ENCODE assay signal across 9 mouse cellular contexts in the genomic region with DNA sequence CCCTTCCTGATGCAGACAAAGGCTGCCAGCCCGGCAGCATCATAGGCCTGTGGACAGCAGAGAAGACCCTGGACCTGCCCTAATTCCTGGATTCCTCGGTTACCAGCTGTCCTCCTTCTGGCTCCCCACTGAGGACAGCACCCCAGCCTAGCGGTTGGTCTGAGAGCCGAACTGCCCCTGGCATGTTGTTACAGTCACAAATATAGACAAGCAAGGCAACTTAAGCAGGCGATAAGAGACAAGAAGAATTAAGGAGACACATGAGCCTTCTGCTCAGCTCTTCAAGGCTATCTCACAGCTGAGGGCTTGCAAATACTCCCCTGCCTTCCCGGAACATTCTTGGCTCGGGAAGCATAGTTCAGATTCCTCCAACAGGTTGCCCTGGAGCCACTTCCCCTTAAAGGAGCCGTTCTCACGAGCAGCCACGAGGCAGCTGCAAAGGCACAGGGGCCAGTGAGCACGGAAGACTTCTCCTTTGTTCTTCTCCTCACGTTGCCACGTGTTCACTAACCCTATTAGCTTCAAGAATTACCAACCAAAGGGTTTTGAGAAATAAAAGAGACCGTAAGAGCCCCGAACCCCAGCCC.
DNase-seq lines count a peak whose midpoint lies in the region; ATAC-seq and TF ChIP-seq lines count a peak whose summit lies in the region.
"Had no signal": no experiment of that assay in that cellular context is flagged by ENCODE, and none has a peak within 500 bp of the region (broad histone marks: within the 10 kb centered on the region; RNA-seq: fewer than 3 reads in every experiment).

No protein-coding gene starts in this region.

- no peak for TF ChIP-seq CTCF in intestine, postnatal 0 days (IDR thresholded peaks at IDR 0.05; ENCODE audit: low read depth)

- no peak overlapping the region for H3K4me3 ChIP-seq in intestine, postnatal 0 days (ENCODE audit: low read depth, low read length)
- 0 out of 2 replicates have a peak overlapping the region, but pooled peaks have one; percentile 6 for H3K4me3 ChIP-seq in lung, embryonic 16.5 days (ENCODE audit: low read length)
- H3K4me3 ChIP-seq: megakaryocyte, embryonic 14.5 days had no signal

- peak; percentile 56 for ATAC-seq in granulocyte monocyte progenitor cell, adult 5-6 weeks (replicated peaks; ENCODE audit: poor library complexity, severe bottlenecking)
- ATAC-seq in intestine, postnatal 0 days: no peak
- peak; percentile 64; the same call in 1 of the 2 replicates for ATAC-seq in lung, embryonic 16.5 days (ENCODE audit: low read depth)
- ATAC-seq in frontal cortex, adult (ENCODE audit: low TSS enrichment): no peak

- H3K27me3 ChIP-seq in intestine, postnatal 0 days (replicated peaks; ENCODE audit: control insufficient read depth, insufficient read depth, low read length): no peaks in the 10 kb centered on the region
- H3K27me3 ChIP-seq in lung, embryonic 16.5 days (ENCODE audit: control insufficient read depth, insufficient read depth, low read depth, low read length): no peaks in the 10 kb centered on the region

- no peak overlapping the region for H3K27ac ChIP-seq in intestine, postnatal 0 days (ENCODE audit: low read depth, low read length)
- H3K27ac ChIP-seq in lung, embryonic 16.5 days (ENCODE audit: low read length): no peak overlapping the region

- H3K4me2 ChIP-seq in intestine, postnatal 0 days (replicated peaks; ENCODE audit: low read depth): 0 out of 2 replicates have a peak overlapping the region, but pooled peaks have one; percentile 21
- H3K4me2 ChIP-seq in lung, embryonic 16.5 days (ENCODE audit: low read depth, low read length): peak overlapping the region; percentile 34

- no peaks in the 10 kb centered on the region for H3K4me1 ChIP-seq in intestine, postnatal 0 days (replicated peaks; ENCODE audit: control insufficient read depth, insufficient read depth, low read length)
- H3K4me1 ChIP-seq in lung, embryonic 16.5 days (replicated peaks; ENCODE audit: control insufficient read depth, insufficient read depth, low read length): peaks cover 7% of the 10 kb centered on the region; the same call in 1 of the 2 replicates

- H3K9ac ChIP-seq in intestine, postnatal 0 days (ENCODE audit: low read depth, low read length): no peak overlapping the region
- H3K9ac ChIP-seq in lung, embryonic 16.5 days (ENCODE audit: low read length): no peak overlapping the region

- no peaks in the 10 kb centered on the region for H3K9me3 ChIP-seq in intestine, postnatal 0 days (ENCODE audit: control insufficient read depth)
- no peaks in the 10 kb centered on the region for H3K9me3 ChIP-seq in lung, embryonic 16.5 days (ENCODE audit: control insufficient read depth, low read length)

- WGBS in intestine, postnatal 0 days: 20% methylated on average over 15 of the region's 15 CpGs
- WGBS in lung, embryonic 16.5 days: 20% methylated on average over 15 of the region's 15 CpGs

- peak; percentile 27 for DNase-seq in ovary, postnatal 36 days (ENCODE audit: low spot score)
- no peak for DNase-seq in ovary, postnatal 14 days (ENCODE audit: low spot score)
- DNase-seq in spleen, adult 12 weeks (ENCODE audit: low spot score): no peak
- DNase-seq in frontal cortex, postnatal 36 days (ENCODE audit: low spot score in 2 of 2): no peak

- no peaks in the 10 kb centered on the region for H3K36me3 ChIP-seq in intestine, postnatal 0 days (ENCODE audit: control insufficient read depth, insufficient read depth)
- H3K36me3 ChIP-seq in lung, embryonic 16.5 days (ENCODE audit: control insufficient read depth, insufficient read depth, low read length): no peaks in the 10 kb centered on the region

Comparison
In these comparisons a context has a peak if more than half of its experiments do, and no peak if none do; other contexts are left out.
1. ATAC-seq: peak in granulocyte monocyte progenitor cell, adult 5-6 weeks (single experiment) and lung, embryonic 16.5 days (single experiment); none in intestine, postnatal 0 days (single experiment) and frontal cortex, adult (single experiment).